Mouse (Mus musculus): ENCODE data around the gene Nfix.

GRCm38 (mm10) chr8:84730541-84731370 is 69.4 kb downstream of the Nfix start:
- no peak for TF ChIP-seq CTCF (IDR thresholded peaks at IDR 0.05)
- TF ChIP-seq POLR2A (IDR thresholded peaks at IDR 0.05; ENCODE audit: insufficient read depth, low read depth, low read length): no peak

Measured in heart, adult 2 months (tissue).